Mouse (Mus musculus) heart, postnatal 0 days (tissue): ENCODE data around the gene Kif13a.

Experiments
- CTCF ChIP-seq: IDR thresholded peaks from 2 replicates; pipeline ENCODE4 v1.5.1; 2016; ENCODE audit warnings: antibody characterized with exemption, control low read depth, low read depth
- EP300 ChIP-seq: IDR thresholded peaks from 2 replicates; pipeline ENCODE4 v1.6.1; 2016; ENCODE audit warnings: antibody characterized with exemption, low read depth

DNA sequence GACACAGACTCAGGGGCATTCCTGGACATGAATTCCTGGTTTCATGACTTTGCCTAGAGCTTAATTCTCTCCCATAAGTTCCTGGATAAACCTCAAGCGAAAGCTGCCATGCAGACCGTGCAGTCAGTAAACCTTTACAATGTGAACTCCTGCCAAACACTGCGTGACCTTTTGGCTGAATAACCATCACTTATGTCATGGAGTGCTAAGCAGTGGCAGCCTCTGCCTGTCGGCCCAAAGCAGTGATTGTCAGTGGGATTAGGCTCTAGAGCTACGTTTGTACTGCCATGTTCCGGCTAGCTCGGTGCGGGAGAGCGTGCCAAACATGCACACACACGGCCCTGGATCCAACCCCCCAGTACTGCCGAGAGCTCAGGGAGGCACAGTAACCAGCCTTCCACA, 18.6 kb downstream of the Kif13a start:
- TF ChIP-seq CTCF (no peak), EP300 (no peak)
